Mouse (Mus musculus) CH12.LX (cell line): ENCODE data around the gene Arfgap1. TPM values are rescaled to one million over a fixed set of nuclear protein-coding genes. Genes with fewer than 3 reads are reported as not detected.

ENCODE experiments used
- DNase-seq: peaks from one replicate; pipeline ENCODE4 v3.0.0-alpha.2; 2013; ENCODE audit errors: extremely low read depth
- H3K27ac ChIP-seq: 2 replicates; pipeline ENCODE4 v1.5.1; 2012; ENCODE audit warnings: low read depth, mild to moderate bottlenecking, control low read depth, moderate library complexity; ENCODE audit not compliant: insufficient read depth
- H3K27me3 ChIP-seq: replicated peaks from 2 replicates; pipeline ENCODE3; 2012; ENCODE audit warnings: inconsistent platforms
- H3K36me3 ChIP-seq, 2 experiments: replicated peaks in 1 of 2; 2 replicates each; pipeline versions ENCODE3 to v1.6.1; 2012; ENCODE audit warnings: inconsistent platforms in 1 of 2, low read length in 1 of 2, mild to moderate bottlenecking in 1 of 2, mixed read lengths in 1 of 2, moderate library complexity in 1 of 2; ENCODE audit not compliant: control insufficient read depth in 1 of 2, insufficient read depth in 1 of 2
- H3K4me1 ChIP-seq, 2 experiments: 2 replicates each; pipeline ENCODE4 v1.6.1; 2012; ENCODE audit warnings: inconsistent platforms in 1 of 2, moderate library complexity in 1 of 2; ENCODE audit not compliant: insufficient read depth in 2 of 2, control insufficient read depth in 1 of 2
- H3K4me2 ChIP-seq: 2 replicates; pipeline ENCODE4 v1.6.1; 2012; ENCODE audit warnings: low read depth, mild to moderate bottlenecking, control low read depth; ENCODE audit not compliant: poor library complexity, insufficient read depth, severe bottlenecking
- H3K4me3 ChIP-seq, 3 experiments: fragments of 150-350 bp in 1 of 3; sonication (generic) in 1 of 3; replicated peaks in 1 of 3; 2 replicates each; pipeline versions ENCODE3 to v1.5.1; 2011 to 2012; ENCODE audit warnings: low read depth in 2 of 3, low read length in 2 of 3, mild to moderate bottlenecking in 2 of 3, moderate library complexity in 2 of 3, control low read depth in 1 of 3, improper control_type of control experiment in 1 of 3, inconsistent platforms in 1 of 3, mixed read lengths in 1 of 3; ENCODE audit not compliant: poor library complexity in 1 of 3
- H3K79me2 ChIP-seq: replicated peaks from 2 replicates; pipeline ENCODE4 v1.6.1; 2012; ENCODE audit warnings: mild to moderate bottlenecking, moderate library complexity; ENCODE audit not compliant: control insufficient read depth, poor library complexity, insufficient read depth, severe bottlenecking; ENCODE audit errors: extremely low read depth
- H3K9ac ChIP-seq: 2 replicates; pipeline ENCODE4 v1.6.1; 2012; ENCODE audit warnings: low read depth, mild to moderate bottlenecking, control low read depth, moderate library complexity; ENCODE audit not compliant: insufficient read depth
- H3K9me3 ChIP-seq: replicated peaks from 2 replicates; pipeline ENCODE3; 2012; ENCODE audit warnings: low read length, inconsistent platforms, mixed read lengths
- BHLHE40 ChIP-seq: IDR thresholded peaks from 2 replicates; pipeline ENCODE4 v1.6.1; 2011; ENCODE audit warnings: mild to moderate bottlenecking, low read depth, low read length, improper control_type of control experiment
- CHD2 ChIP-seq: IDR thresholded peaks from 2 replicates; pipeline ENCODE4 v1.6.1; 2011; ENCODE audit warnings: low read length, improper control_type of control experiment
- CTCF ChIP-seq, 2 experiments: IDR thresholded peaks in 1 of 2; conservative IDR thresholded peaks in 1 of 2; 2 replicates each; pipeline ENCODE4 v1.5.1; 2011 to 2012; ENCODE audit warnings: low read depth in 2 of 2, low read length in 2 of 2, improper control_type of control experiment in 1 of 2, inconsistent platforms in 1 of 2, mild to moderate bottlenecking in 1 of 2, moderate library complexity in 1 of 2
- E2F4 ChIP-seq: IDR thresholded peaks from 2 replicates; pipeline ENCODE4 v1.6.1; 2011; ENCODE audit warnings: low read depth, low read length, improper control_type of control experiment; ENCODE audit not compliant: insufficient replicate concordance
- ELF1 ChIP-seq: IDR thresholded peaks from 2 replicates; pipeline ENCODE4 v1.6.1; 2014; ENCODE audit warnings: low read depth, mild to moderate bottlenecking, inconsistent platforms, low read length, improper control_type of control experiment
- EP300 ChIP-seq: IDR thresholded peaks from 2 replicates; pipeline ENCODE4 v1.6.1; 2011; ENCODE audit warnings: low read length, improper control_type of control experiment
- ETS1 ChIP-seq: conservative IDR thresholded peaks from 2 replicates; pipeline ENCODE4 v1.6.1; 2012; ENCODE audit warnings: low read depth, mild to moderate bottlenecking, inconsistent platforms, low read length, improper control_type of control experiment, moderate library complexity
- GABPA ChIP-seq: IDR thresholded peaks from 2 replicates; pipeline ENCODE4 v1.6.1; 2012; ENCODE audit warnings: low read depth, low read length, improper control_type of control experiment, inconsistent platforms; ENCODE audit not compliant: insufficient replicate concordance
- HCFC1 ChIP-seq: IDR thresholded peaks from 2 replicates; pipeline ENCODE4 v1.6.1; 2012; ENCODE audit warnings: low read depth, mild to moderate bottlenecking, inconsistent platforms, low read length, improper control_type of control experiment
- IRF4 ChIP-seq: IDR thresholded peaks from 2 replicates; pipeline ENCODE4 v1.6.1; 2014; ENCODE audit warnings: low read depth, mild to moderate bottlenecking, inconsistent platforms, low read length, improper control_type of control experiment
- JUN ChIP-seq: IDR thresholded peaks from 2 replicates; pipeline ENCODE4 v1.6.1; 2011; ENCODE audit warnings: low read depth, mild to moderate bottlenecking, low read length, improper control_type of control experiment, moderate library complexity; ENCODE audit not compliant: insufficient read depth
- KAT2A ChIP-seq: IDR thresholded peaks from 2 replicates; pipeline ENCODE4 v1.6.1; 2012; ENCODE audit warnings: low read length, improper control_type of control experiment, inconsistent platforms; ENCODE audit not compliant: insufficient replicate concordance
- MXI1 ChIP-seq: IDR thresholded peaks from 2 replicates; pipeline ENCODE4 v1.6.1; 2011; ENCODE audit warnings: mild to moderate bottlenecking, low read depth, low read length, improper control_type of control experiment
- MYC ChIP-seq: IDR thresholded peaks from 2 replicates; pipeline ENCODE4 v1.6.1; 2011; ENCODE audit warnings: low read depth, mild to moderate bottlenecking, improper control_type of control experiment, low read length
- NELFE ChIP-seq: IDR thresholded peaks from 2 replicates; pipeline ENCODE4 v1.6.1; 2011; ENCODE audit warnings: low read depth, low read length, improper control_type of control experiment
- NRF1 ChIP-seq: IDR thresholded peaks from 2 replicates; pipeline ENCODE4 v1.6.1; 2014; ENCODE audit warnings: low read depth, mild to moderate bottlenecking, inconsistent platforms, low read length, improper control_type of control experiment, moderate library complexity
- POLR2A ChIP-seq: IDR thresholded peaks from 2 replicates; pipeline ENCODE4 v1.6.1; 2011; ENCODE audit warnings: low read depth, mild to moderate bottlenecking, improper control_type of control experiment, low read length
- POLR2AphosphoS2 ChIP-seq: IDR thresholded peaks from 2 replicates; pipeline ENCODE4 v1.6.1; 2011; ENCODE audit warnings: low read depth, low read length, improper control_type of control experiment
- RCOR1 ChIP-seq: conservative IDR thresholded peaks from 2 replicates; pipeline ENCODE4 v1.6.1; 2012; ENCODE audit warnings: low read depth, mild to moderate bottlenecking, inconsistent platforms, low read length, improper control_type of control experiment
- SIN3A ChIP-seq: IDR thresholded peaks from 2 replicates; pipeline ENCODE4 v1.6.1; 2012; ENCODE audit warnings: low read length, improper control_type of control experiment, inconsistent platforms
- SMC3 ChIP-seq: IDR thresholded peaks from 2 replicates; pipeline ENCODE4 v1.6.1; 2011; ENCODE audit warnings: low read depth, low read length, improper control_type of control experiment
- TBP ChIP-seq: conservative IDR thresholded peaks from 2 replicates; pipeline ENCODE4 v1.6.1; 2011; ENCODE audit warnings: low read depth, low read length, improper control_type of control experiment
- TCF12 ChIP-seq: IDR thresholded peaks from 2 replicates; pipeline ENCODE4 v1.6.1; 2014; ENCODE audit warnings: low read depth, mild to moderate bottlenecking, inconsistent platforms, low read length, improper control_type of control experiment
- UBTF ChIP-seq: IDR thresholded peaks from 2 replicates; pipeline ENCODE4 v1.6.1; 2012; ENCODE audit warnings: low read depth, mild to moderate bottlenecking, inconsistent platforms, low read length, improper control_type of control experiment, moderate library complexity
- USF1 ChIP-seq: IDR thresholded peaks from 2 replicates; pipeline ENCODE4 v1.6.1; 2014; ENCODE audit warnings: low read depth, mild to moderate bottlenecking, inconsistent platforms, low read length, improper control_type of control experiment
- ZC3H11A ChIP-seq: IDR thresholded peaks from 2 replicates; pipeline ENCODE4 v1.6.1; 2012; ENCODE audit warnings: low read depth, mild to moderate bottlenecking, inconsistent platforms, low read length, improper control_type of control experiment
- ZKSCAN1 ChIP-seq: IDR thresholded peaks from 2 replicates; pipeline ENCODE4 v1.6.1; 2012; ENCODE audit warnings: low read depth, inconsistent platforms, low read length, improper control_type of control experiment, borderline replicate concordance
- ZMIZ1 ChIP-seq: IDR thresholded peaks from 2 replicates; pipeline ENCODE4 v1.6.1; 2012; ENCODE audit warnings: low read depth, mild to moderate bottlenecking, inconsistent platforms, low read length, improper control_type of control experiment
- ZNF384 ChIP-seq: IDR thresholded peaks from 2 replicates; pipeline ENCODE4 v1.6.1; 2012; ENCODE audit warnings: low read depth, low read length, improper control_type of control experiment, inconsistent platforms
- dilution Hi-C: fragments of 300-500 bp; cut with MboI; formaldehyde crosslinking; loops from 2 replicates; pipeline ENCODE4 v1.14.3; 2020; ENCODE audit warnings: low sequenced_read_pairs; ENCODE audit not compliant: extremely low pct_unique_long_range_greater_than_20kb, extremely low pct_ligation_motif_present
- in situ Hi-C: fragments of 300-500 bp; cut with MboI; formaldehyde crosslinking; loops from 3 replicates; pipeline ENCODE4 v1.14.3; 2019; ENCODE audit warnings: low sequenced_read_pairs, low pct_ligation_motif_present, low pct_unique_long_range_greater_than_20kb, mixed read lengths
- polyA plus RNA-seq: library from polyadenylated mRNA; unstranded; fragments of >175 nt; gene quantifications from 2 replicates; pipeline ENCODE4 v1.2.1, GENCODE M21; 2012; ENCODE audit warnings: low read depth; ENCODE audit not compliant: insufficient read length
- total RNA-seq, 2 experiments: library from RNA; depleted of rRNA; stranded (reverse); fragments of 300-350 nt in 1 of 2; fragments of >200 nt in 1 of 2; gene quantifications; 2 replicates each; pipeline ENCODE4 v1.2.3; 2012 to 2014

Arfgap1 gene
- total and polyA plus RNA-seq, 3 experiments = 21.3 to 37.5 (median 32.4) TPM

DNA sequence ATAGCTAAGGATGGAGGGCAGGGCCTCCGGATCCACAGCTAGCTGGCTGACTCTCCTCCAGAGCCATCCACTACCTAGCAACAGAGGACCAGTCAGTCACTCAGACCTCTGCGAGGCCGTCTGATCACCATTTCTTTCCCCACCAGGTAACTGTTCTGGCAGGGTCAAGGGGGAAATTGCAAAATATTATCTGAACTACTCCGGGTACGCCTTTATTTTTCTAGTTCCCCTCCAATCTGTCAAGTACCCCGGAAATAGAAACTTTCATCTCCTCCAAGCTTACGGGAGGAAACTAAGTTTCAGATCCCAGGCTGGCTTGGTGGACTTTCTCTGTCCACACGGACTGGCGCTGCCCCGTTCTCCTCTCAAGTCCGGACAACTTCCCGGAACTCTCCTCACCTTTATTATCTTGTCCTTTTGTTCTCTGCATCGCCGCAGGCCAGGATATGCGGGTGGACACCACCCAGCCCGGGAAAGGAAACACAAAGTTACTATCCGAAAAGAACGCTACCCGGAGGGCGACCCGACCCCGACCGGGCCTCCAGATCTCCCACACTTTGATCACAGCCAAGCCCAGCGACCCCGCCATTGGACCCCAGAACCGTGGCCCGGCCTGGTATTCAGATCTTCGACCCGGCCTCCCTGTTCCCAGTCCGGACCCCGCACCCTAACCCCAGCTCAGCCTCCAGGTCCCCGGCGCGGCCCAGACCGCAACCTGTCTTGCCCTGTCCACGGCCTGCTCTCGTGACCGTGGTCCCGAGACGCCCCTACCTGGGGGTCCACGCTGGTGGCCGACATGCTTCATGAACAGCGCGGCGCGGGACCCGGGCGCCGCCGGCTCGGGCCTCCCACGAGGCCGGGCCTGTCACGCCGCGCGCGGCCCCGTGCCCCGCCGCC lies 46.9 kb upstream of the Arfgap1 start:
- peaks cover 23 to 35% of the 10 kb centered on the region in 2 experiments for H3K36me3 ChIP-seq
- dilution Hi-C loops = no loop called here
- peak overlapping the region; percentile 93 to 100 (median 99) for H3K4me3 ChIP-seq
- no peak for DNase-seq
- H3K79me2 ChIP-seq = peaks cover 52% of the 10 kb centered on the region
- in situ Hi-C loops = no loop called here
- peak overlapping the region; percentile 58 for H3K4me2 ChIP-seq
- peaks cover 0 to 35% of the 10 kb centered on the region in 2 experiments; a peak in 2 of 4 replicates for H3K4me1 ChIP-seq
- H3K27me3 ChIP-seq = peaks cover 9% of the 10 kb centered on the region
- no peak for TF ChIP-seq ZNF384
- 0 out of 2 replicates have a peak, but pooled peaks have one; percentile 28 for TF ChIP-seq ELF1
- TF ChIP-seq, all 38 proteins: peak for 1
- H3K9me3 ChIP-seq = no peaks in the 10 kb centered on the region
- peak overlapping the region; percentile 98 for H3K9ac ChIP-seq
- H3K27ac ChIP-seq = no peak overlapping the region

DNA sequence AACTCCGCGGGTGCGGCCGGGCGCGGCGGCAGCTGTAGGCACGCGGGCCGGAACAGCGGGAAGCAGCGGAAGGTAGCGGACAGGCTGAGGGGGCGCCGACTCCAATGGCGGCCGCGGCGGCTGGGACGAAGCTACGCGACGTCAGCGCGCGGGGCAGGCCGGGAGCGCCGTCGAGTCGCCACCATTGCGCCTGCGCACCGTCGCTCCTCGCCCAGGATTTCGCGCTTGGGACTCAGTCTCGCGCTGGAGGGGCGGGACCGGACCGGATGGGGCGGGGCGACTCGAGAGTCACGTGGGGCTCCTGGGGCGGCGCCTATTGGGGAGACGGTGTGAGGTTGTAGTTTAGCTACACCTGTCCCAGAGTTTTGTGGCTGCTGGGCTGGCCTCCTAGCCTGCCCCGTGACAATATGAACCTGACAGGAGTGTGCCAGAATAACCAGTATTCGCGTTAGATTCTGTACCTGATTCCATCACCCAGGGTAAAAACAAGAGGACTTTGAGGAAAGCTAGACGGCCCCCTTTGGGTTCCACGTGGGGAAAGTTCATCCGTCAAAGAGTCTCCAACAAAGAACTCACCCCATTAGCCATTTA lies 46.1 kb upstream of the Arfgap1 start, which contains the start of gene Ythdf1:
TSS of gene Ythdf1 (minus strand) at position 140 of the 591 bp plus-strand sequence.
- dilution Hi-C loops (no loop called here), in situ Hi-C loops (no loop called here)
- Histone ChIP-seq H3K27ac (no peak within 1 kb of the TSS), H3K27me3 (peaks cover 11% of the 10 kb centered on the region), H3K79me2 (peaks cover 45% of the 10 kb centered on the region), H3K4me2 (peak within 1 kb of the TSS; percentile 58), H3K36me3 (peaks cover 17 to 28% of the 10 kb centered on the region in 2 experiments), H3K4me1 (peaks cover 0 to 30% of the 10 kb centered on the region in 2 experiments; a peak in 2 of 4 replicates), H3K9me3 (no peaks in the 10 kb centered on the region), H3K4me3 (peak within 1 kb of the TSS; percentile 93 to 100 (median 99)), H3K9ac (peak within 1 kb of the TSS; percentile 98)
- peak; percentile 93 for DNase-seq
- TF ChIP-seq NRF1 = peak; percentile 95
- TF ChIP-seq E2F4 = no peak
- TF ChIP-seq RCOR1 = no peak
- peak; percentile 95 for TF ChIP-seq USF1
- no peak for TF ChIP-seq JUN
- no peak for TF ChIP-seq GABPA
- TF ChIP-seq SMC3 = no peak
- no peak for TF ChIP-seq EP300
- TF ChIP-seq ZKSCAN1 = no peak
- TF ChIP-seq ETS1 = no peak
- TF ChIP-seq UBTF = no peak
- peak; percentile 81 for TF ChIP-seq HCFC1
- peak; percentile 89 for TF ChIP-seq POLR2A
- peak; percentile 20; the same call in 1 of the 2 replicates for TF ChIP-seq BHLHE40
- TF ChIP-seq MXI1 = peak; percentile 35
- TF ChIP-seq TBP = peak; percentile 64; the same call in 1 of the 2 replicates
- TF ChIP-seq MYC = peak; percentile 81
- TF ChIP-seq NELFE = peak; percentile 74
- no peak for TF ChIP-seq CTCF (conservative IDR thresholded peaks at IDR 0.05 in 1 of 2, IDR thresholded peaks at IDR 0.05 in 1 of 2; ENCODE audit: low read depth in 2 of 2, low read length in 2 of 2)
- TF ChIP-seq CHD2 = 0 out of 2 replicates have a peak, but pooled peaks have one; percentile 42
- no peak; the same call in 1 of the 2 replicates for TF ChIP-seq SIN3A
- no peak for TF ChIP-seq ZC3H11A
- TF ChIP-seq POLR2AphosphoS2 = no peak; the same call in 1 of the 2 replicates
- peak; percentile 59 for TF ChIP-seq TCF12
- no peak for TF ChIP-seq ZNF384
- peak; percentile 65; the same call in 1 of the 2 replicates for TF ChIP-seq KAT2A
- peak; percentile 54; the same call in 1 of the 2 replicates for TF ChIP-seq ELF1
- TF ChIP-seq IRF4 = no peak
- TF ChIP-seq ZMIZ1 = peak; percentile 60
